Mouse (Mus musculus): ENCODE measurements around the gene Zfp799. TPM values are rescaled to one million over a fixed set of nuclear protein-coding genes. Genes with fewer than 3 reads are reported as not detected.

The Zfp799 gene
- total RNA-seq, 2 experiments from 2014 or later, result 11.8 to 12.0 TPM

- intact Hi-C loops (cut with DNase I), result loop anchor here (10.0 kb wide), 1 partner anchor 107 kb away; the partner anchor contains the start of gene Zfp870
- peak; percentile 81 to 86 for DNase-seq
Observed at GRCm38 (mm10) chr17:32788094-32788559, 41.9 kb downstream of the Zfp799 start, which contains the start of gene Zfp871. TSS of gene Zfp871 (minus strand) at chr17:32788287.

- intact Hi-C loops (cut with DNase I), result loop anchor here (10.0 kb wide), 1 partner anchor 107 kb away; the partner anchor contains the start of gene Zfp870
- no peak for DNase-seq
Observed at GRCm38 (mm10) chr17:32787436-32788093, 42.5 kb downstream of the Zfp799 start.

GRCm38 (mm10) chr17:32786944-32787343 lies 43.1 kb downstream of the Zfp799 start:
- intact Hi-C loops (cut with DNase I), result loop anchor here (10.0 kb wide), 1 partner anchor 108 kb away; the partner anchor contains the start of gene Zfp870
- DNase-seq, result no peak

DNA sequence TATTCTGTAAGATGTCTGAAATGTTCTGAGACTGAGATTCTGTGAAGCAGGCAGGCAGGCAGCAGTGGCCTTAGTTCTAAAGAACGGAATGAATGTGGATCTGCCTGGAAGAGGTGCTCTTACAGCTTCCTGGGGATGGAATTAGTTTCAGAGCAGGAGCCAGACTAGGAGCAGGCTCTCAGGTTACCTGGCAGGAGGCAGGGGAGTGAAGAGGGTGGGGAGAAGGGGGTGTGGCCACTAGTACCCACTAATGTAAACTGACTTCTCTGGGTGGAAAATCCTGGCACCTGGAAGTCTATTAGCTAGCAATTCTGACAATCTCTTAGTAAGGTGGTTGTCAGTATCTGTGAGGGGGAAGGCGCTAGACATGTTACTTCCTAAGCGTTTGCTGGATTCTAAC lies 44.4 kb downstream of the Zfp799 start:
- intact Hi-C loops (cut with DNase I), result loop anchor here (10.0 kb wide), 1 partner anchor 109 kb away; the partner anchor contains the start of gene Zfp870
- no peak for DNase-seq

GRCm38 (mm10) chr17:32777564-32777963 lies 52.5 kb downstream of the Zfp799 start:
- DNase-seq, result no peak
- intact Hi-C loops (cut with DNase I), result no loop called here

DNA sequence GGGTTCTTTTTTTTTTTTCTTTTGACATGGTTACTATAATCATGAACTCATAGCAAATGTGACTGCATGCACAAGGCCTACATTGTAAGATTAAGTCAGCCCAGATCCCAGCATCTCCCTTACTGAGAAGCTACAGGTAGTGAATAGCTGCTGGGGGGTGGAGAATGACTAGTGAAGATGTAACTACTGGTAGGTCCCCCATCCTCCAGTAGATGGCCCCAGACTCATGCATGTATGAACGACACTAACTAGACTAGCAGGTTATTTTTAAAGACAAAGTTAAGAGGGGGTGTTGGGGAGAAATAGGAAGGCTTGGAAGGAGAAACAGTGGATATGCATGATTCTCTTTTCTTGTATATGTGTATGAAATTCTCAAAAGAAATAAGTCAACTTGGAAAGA lies 58.8 kb downstream of the Zfp799 start:
- intact Hi-C loops (cut with DNase I), result loop anchor here (5.0 kb wide), 1 partner anchor 181 kb away; no protein-coding TSS in a partner anchor
- peak in 1 of 2 experiments; percentile 16 for DNase-seq

GRCm38 (mm10) chr17:32766422-32766821 lies 63.6 kb downstream of the Zfp799 start:
- intact Hi-C loops (cut with DNase I), result no loop called here
- DNase-seq, result no peak

Other genes with a start within 250 kb of the Zfp799 start
- gene Cyp4f37, start 209.0 kb downstream of the Zfp799 start, total RNA-seq (2021), result not detected
- not detected for gene Cyp4f40, start 171.4 kb downstream of the Zfp799 start, total RNA-seq (2021)
- gene Cyp4f15, start 144.6 kb downstream of the Zfp799 start, total RNA-seq (2021), result not detected
- 10 to 100 TPM; 36.0 to 40.5 TPM for gene Zfp871, start 42.0 kb downstream of the Zfp799 start, total RNA-seq (2021)
- gene Zfp811, start 20.3 kb downstream of the Zfp799 start, total RNA-seq (2021), result under 1 TPM; 0.22 to 0.24 TPM
- gene Zfp870, start 61.4 kb upstream of the Zfp799 start, total RNA-seq (2021), result 1 to 10 TPM; 7.3 to 9.0 TPM
- gene Cyp4f14, start 87.1 kb upstream of the Zfp799 start, total RNA-seq (2021), result not detected
- gene Cyp4f13, start 117.1 kb upstream of the Zfp799 start, total RNA-seq (2021), result 10 to 100 TPM; 13.8 to 22.3 TPM
- 1 to 10 TPM; 2.6 to 3.3 TPM for gene Zfp472, start 135.6 kb upstream of the Zfp799 start, total RNA-seq (2021)
- 1 to 10 TPM; 6.8 to 7.6 TPM for gene Zfp952, start 162.9 kb upstream of the Zfp799 start, total RNA-seq (2021)
- 1 to 10 TPM; 3.8 to 4.2 TPM for gene Zfp763, start 203.1 kb upstream of the Zfp799 start, total RNA-seq (2021)
- not detected for gene 4921501E09Rik, start 237.8 kb upstream of the Zfp799 start, total RNA-seq (2021)

Data from heart, postnatal 14 days (tissue).